Mouse (Mus musculus) CH12.LX (cell line): ENCODE measurements around the gene Taf11. TPM values are rescaled to one million over a fixed set of nuclear protein-coding genes. Genes with fewer than 3 reads are reported as not detected.

ENCODE experiments used
- DNase-seq: peaks from one replicate; pipeline ENCODE4 v3.0.0-alpha.2; 2013; ENCODE audit errors: extremely low read depth
- H3K27ac ChIP-seq: 2 replicates; pipeline ENCODE4 v1.5.1; 2012; ENCODE audit warnings: low read depth, mild to moderate bottlenecking, control low read depth, moderate library complexity; ENCODE audit not compliant: insufficient read depth
- H3K27me3 ChIP-seq: replicated peaks from 2 replicates; pipeline ENCODE3; 2012; ENCODE audit warnings: inconsistent platforms
- H3K36me3 ChIP-seq, 2 experiments: replicated peaks in 1 of 2; 2 replicates each; pipeline versions ENCODE3 to v1.6.1; 2012; ENCODE audit warnings: inconsistent platforms in 1 of 2, low read length in 1 of 2, mild to moderate bottlenecking in 1 of 2, mixed read lengths in 1 of 2, moderate library complexity in 1 of 2; ENCODE audit not compliant: control insufficient read depth in 1 of 2, insufficient read depth in 1 of 2
- H3K4me1 ChIP-seq, 2 experiments: 2 replicates each; pipeline ENCODE4 v1.6.1; 2012; ENCODE audit warnings: inconsistent platforms in 1 of 2, moderate library complexity in 1 of 2; ENCODE audit not compliant: insufficient read depth in 2 of 2, control insufficient read depth in 1 of 2
- H3K4me2 ChIP-seq: 2 replicates; pipeline ENCODE4 v1.6.1; 2012; ENCODE audit warnings: low read depth, mild to moderate bottlenecking, control low read depth; ENCODE audit not compliant: poor library complexity, insufficient read depth, severe bottlenecking
- H3K4me3 ChIP-seq, 3 experiments: fragments of 150-350 bp in 1 of 3; sonication (generic) in 1 of 3; replicated peaks in 1 of 3; 2 replicates each; pipeline versions ENCODE3 to v1.5.1; 2011 to 2012; ENCODE audit warnings: low read depth in 2 of 3, low read length in 2 of 3, mild to moderate bottlenecking in 2 of 3, moderate library complexity in 2 of 3, control low read depth in 1 of 3, improper control_type of control experiment in 1 of 3, inconsistent platforms in 1 of 3, mixed read lengths in 1 of 3; ENCODE audit not compliant: poor library complexity in 1 of 3
- H3K79me2 ChIP-seq: replicated peaks from 2 replicates; pipeline ENCODE4 v1.6.1; 2012; ENCODE audit warnings: mild to moderate bottlenecking, moderate library complexity; ENCODE audit not compliant: control insufficient read depth, poor library complexity, insufficient read depth, severe bottlenecking; ENCODE audit errors: extremely low read depth
- H3K9ac ChIP-seq: 2 replicates; pipeline ENCODE4 v1.6.1; 2012; ENCODE audit warnings: low read depth, mild to moderate bottlenecking, control low read depth, moderate library complexity; ENCODE audit not compliant: insufficient read depth
- H3K9me3 ChIP-seq: replicated peaks from 2 replicates; pipeline ENCODE3; 2012; ENCODE audit warnings: low read length, inconsistent platforms, mixed read lengths
- BHLHE40 ChIP-seq: IDR thresholded peaks from 2 replicates; pipeline ENCODE4 v1.6.1; 2011; ENCODE audit warnings: mild to moderate bottlenecking, low read depth, low read length, improper control_type of control experiment
- CHD1 ChIP-seq: IDR thresholded peaks from 2 replicates; pipeline ENCODE4 v1.6.1; 2012; ENCODE audit warnings: low read depth, low read length, improper control_type of control experiment, inconsistent platforms
- CHD2 ChIP-seq: IDR thresholded peaks from 2 replicates; pipeline ENCODE4 v1.6.1; 2011; ENCODE audit warnings: low read length, improper control_type of control experiment
- CTCF ChIP-seq, 2 experiments: IDR thresholded peaks in 1 of 2; conservative IDR thresholded peaks in 1 of 2; 2 replicates each; pipeline ENCODE4 v1.5.1; 2011 to 2012; ENCODE audit warnings: low read depth in 2 of 2, low read length in 2 of 2, improper control_type of control experiment in 1 of 2, inconsistent platforms in 1 of 2, mild to moderate bottlenecking in 1 of 2, moderate library complexity in 1 of 2
- E2F4 ChIP-seq: IDR thresholded peaks from 2 replicates; pipeline ENCODE4 v1.6.1; 2011; ENCODE audit warnings: low read depth, low read length, improper control_type of control experiment; ENCODE audit not compliant: insufficient replicate concordance
- ELF1 ChIP-seq: IDR thresholded peaks from 2 replicates; pipeline ENCODE4 v1.6.1; 2014; ENCODE audit warnings: low read depth, mild to moderate bottlenecking, inconsistent platforms, low read length, improper control_type of control experiment
- EP300 ChIP-seq: IDR thresholded peaks from 2 replicates; pipeline ENCODE4 v1.6.1; 2011; ENCODE audit warnings: low read length, improper control_type of control experiment
- ETS1 ChIP-seq: conservative IDR thresholded peaks from 2 replicates; pipeline ENCODE4 v1.6.1; 2012; ENCODE audit warnings: low read depth, mild to moderate bottlenecking, inconsistent platforms, low read length, improper control_type of control experiment, moderate library complexity
- GABPA ChIP-seq: IDR thresholded peaks from 2 replicates; pipeline ENCODE4 v1.6.1; 2012; ENCODE audit warnings: low read depth, low read length, improper control_type of control experiment, inconsistent platforms; ENCODE audit not compliant: insufficient replicate concordance
- HCFC1 ChIP-seq: IDR thresholded peaks from 2 replicates; pipeline ENCODE4 v1.6.1; 2012; ENCODE audit warnings: low read depth, mild to moderate bottlenecking, inconsistent platforms, low read length, improper control_type of control experiment
- IRF4 ChIP-seq: IDR thresholded peaks from 2 replicates; pipeline ENCODE4 v1.6.1; 2014; ENCODE audit warnings: low read depth, mild to moderate bottlenecking, inconsistent platforms, low read length, improper control_type of control experiment
- JUN ChIP-seq: IDR thresholded peaks from 2 replicates; pipeline ENCODE4 v1.6.1; 2011; ENCODE audit warnings: low read depth, mild to moderate bottlenecking, low read length, improper control_type of control experiment, moderate library complexity; ENCODE audit not compliant: insufficient read depth
- MAZ ChIP-seq: IDR thresholded peaks from 2 replicates; pipeline ENCODE4 v1.6.1; 2012; ENCODE audit warnings: low read depth, mild to moderate bottlenecking, inconsistent platforms, low read length, improper control_type of control experiment, moderate library complexity
- MEF2A ChIP-seq: IDR thresholded peaks from 2 replicates; pipeline ENCODE4 v1.6.1; 2014; ENCODE audit warnings: low read depth, mild to moderate bottlenecking, inconsistent platforms, low read length, improper control_type of control experiment, borderline replicate concordance
- MXI1 ChIP-seq: IDR thresholded peaks from 2 replicates; pipeline ENCODE4 v1.6.1; 2011; ENCODE audit warnings: mild to moderate bottlenecking, low read depth, low read length, improper control_type of control experiment
- MYC ChIP-seq: IDR thresholded peaks from 2 replicates; pipeline ENCODE4 v1.6.1; 2011; ENCODE audit warnings: low read depth, mild to moderate bottlenecking, improper control_type of control experiment, low read length
- NELFE ChIP-seq: IDR thresholded peaks from 2 replicates; pipeline ENCODE4 v1.6.1; 2011; ENCODE audit warnings: low read depth, low read length, improper control_type of control experiment
- NRF1 ChIP-seq: IDR thresholded peaks from 2 replicates; pipeline ENCODE4 v1.6.1; 2014; ENCODE audit warnings: low read depth, mild to moderate bottlenecking, inconsistent platforms, low read length, improper control_type of control experiment, moderate library complexity
- PAX5 ChIP-seq: IDR thresholded peaks from 2 replicates; pipeline ENCODE4 v1.6.1; 2012; ENCODE audit warnings: low read length, inconsistent platforms, mixed read lengths
- POLR2AphosphoS2 ChIP-seq: IDR thresholded peaks from 2 replicates; pipeline ENCODE4 v1.6.1; 2011; ENCODE audit warnings: low read depth, low read length, improper control_type of control experiment
- RCOR1 ChIP-seq: conservative IDR thresholded peaks from 2 replicates; pipeline ENCODE4 v1.6.1; 2012; ENCODE audit warnings: low read depth, mild to moderate bottlenecking, inconsistent platforms, low read length, improper control_type of control experiment
- SIN3A ChIP-seq: IDR thresholded peaks from 2 replicates; pipeline ENCODE4 v1.6.1; 2012; ENCODE audit warnings: low read length, improper control_type of control experiment, inconsistent platforms
- SMC3 ChIP-seq: IDR thresholded peaks from 2 replicates; pipeline ENCODE4 v1.6.1; 2011; ENCODE audit warnings: low read depth, low read length, improper control_type of control experiment
- TBP ChIP-seq: conservative IDR thresholded peaks from 2 replicates; pipeline ENCODE4 v1.6.1; 2011; ENCODE audit warnings: low read depth, low read length, improper control_type of control experiment
- TCF12 ChIP-seq: IDR thresholded peaks from 2 replicates; pipeline ENCODE4 v1.6.1; 2014; ENCODE audit warnings: low read depth, mild to moderate bottlenecking, inconsistent platforms, low read length, improper control_type of control experiment
- UBTF ChIP-seq: IDR thresholded peaks from 2 replicates; pipeline ENCODE4 v1.6.1; 2012; ENCODE audit warnings: low read depth, mild to moderate bottlenecking, inconsistent platforms, low read length, improper control_type of control experiment, moderate library complexity
- USF1 ChIP-seq: IDR thresholded peaks from 2 replicates; pipeline ENCODE4 v1.6.1; 2014; ENCODE audit warnings: low read depth, mild to moderate bottlenecking, inconsistent platforms, low read length, improper control_type of control experiment
- USF2 ChIP-seq: conservative IDR thresholded peaks from 2 replicates; pipeline ENCODE4 v1.6.1; 2011; ENCODE audit warnings: low read depth, low read length, improper control_type of control experiment
- ZMIZ1 ChIP-seq: IDR thresholded peaks from 2 replicates; pipeline ENCODE4 v1.6.1; 2012; ENCODE audit warnings: low read depth, mild to moderate bottlenecking, inconsistent platforms, low read length, improper control_type of control experiment
- ZNF384 ChIP-seq: IDR thresholded peaks from 2 replicates; pipeline ENCODE4 v1.6.1; 2012; ENCODE audit warnings: low read depth, low read length, improper control_type of control experiment, inconsistent platforms
- dilution Hi-C: fragments of 300-500 bp; cut with MboI; formaldehyde crosslinking; loops from 2 replicates; pipeline ENCODE4 v1.14.3; 2020; ENCODE audit warnings: low sequenced_read_pairs; ENCODE audit not compliant: extremely low pct_unique_long_range_greater_than_20kb, extremely low pct_ligation_motif_present
- in situ Hi-C: fragments of 300-500 bp; cut with MboI; formaldehyde crosslinking; loops from 3 replicates; pipeline ENCODE4 v1.14.3; 2019; ENCODE audit warnings: low sequenced_read_pairs, low pct_ligation_motif_present, low pct_unique_long_range_greater_than_20kb, mixed read lengths
- polyA plus RNA-seq: library from polyadenylated mRNA; unstranded; fragments of >175 nt; gene quantifications from 2 replicates; pipeline ENCODE4 v1.2.1, GENCODE M21; 2012; ENCODE audit warnings: low read depth; ENCODE audit not compliant: insufficient read length
- total RNA-seq, 2 experiments: library from RNA; depleted of rRNA; stranded (reverse); fragments of 300-350 nt in 1 of 2; fragments of >200 nt in 1 of 2; gene quantifications; 2 replicates each; pipeline ENCODE4 v1.2.3; 2012 to 2014

Gene Taf11
- total and polyA plus RNA-seq, 3 experiments: 36.9 to 70.9 (median 41.1) TPM

- no peaks in the 10 kb centered on the region for H3K9me3 ChIP-seq
- no peak overlapping the region for H3K4me2 ChIP-seq
- H3K4me1 ChIP-seq: no peaks in the 10 kb centered on the region
- in situ Hi-C loops: no loop called here
- H3K27ac ChIP-seq: no peak overlapping the region
- dilution Hi-C loops: no loop called here
- peaks cover 52 to 92% of the 10 kb centered on the region in 2 experiments for H3K36me3 ChIP-seq
- no peak overlapping the region for H3K4me3 ChIP-seq
- no peak overlapping the region for H3K9ac ChIP-seq
- no peaks in the 10 kb centered on the region for H3K79me2 ChIP-seq
- TF ChIP-seq IRF4 (no peak), MAZ (no peak), EP300 (no peak), ETS1 (no peak), NELFE (no peak), SIN3A (no peak), POLR2AphosphoS2 (no peak), CTCF (conservative IDR thresholded peaks at IDR 0.05 in 1 of 2, IDR thresholded peaks at IDR 0.05 in 1 of 2; ENCODE audit: low read depth in 2 of 2, low read length in 2 of 2) (no peak), CHD2 (no peak), USF2 (no peak), NRF1 (no peak), JUN (no peak), ELF1 (no peak), GABPA (no peak), MXI1 (no peak), RCOR1 (no peak), UBTF (no peak), USF1 (no peak), BHLHE40 (no peak), E2F4 (no peak)
- H3K27me3 ChIP-seq: no peaks in the 10 kb centered on the region
- DNase-seq: no peak
Measured at GRCm38 (mm10) chr17:27883994-27884393, 25.6 kb downstream of the Taf11 start.

GRCm38 (mm10) chr17:27883129-27883528, 26.5 kb downstream of the Taf11 start:
- Histone ChIP-seq H3K36me3 (peaks cover 52 to 92% of the 10 kb centered on the region in 2 experiments), H3K4me3 (no peak overlapping the region), H3K27me3 (no peaks in the 10 kb centered on the region), H3K79me2 (no peaks in the 10 kb centered on the region), H3K9ac (no peak overlapping the region), H3K27ac (no peak overlapping the region), H3K4me2 (no peak overlapping the region), H3K9me3 (no peaks in the 10 kb centered on the region), H3K4me1 (no peaks in the 10 kb centered on the region)
- dilution Hi-C loops (no loop called here), in situ Hi-C loops (no loop called here)
- no peak for DNase-seq
- TF ChIP-seq TCF12: no peak
- TF ChIP-seq RCOR1: no peak
- no peak for TF ChIP-seq PAX5
- TF ChIP-seq HCFC1: no peak
- no peak for TF ChIP-seq SMC3
- TF ChIP-seq ZNF384: no peak
- no peak for TF ChIP-seq CHD1
- no peak for TF ChIP-seq POLR2AphosphoS2
- no peak for TF ChIP-seq ELF1
- TF ChIP-seq TBP: no peak
- no peak for TF ChIP-seq USF1
- TF ChIP-seq JUN: no peak
- TF ChIP-seq MEF2A: no peak
- no peak for TF ChIP-seq GABPA
- TF ChIP-seq MYC: no peak
- TF ChIP-seq ZMIZ1: no peak
- no peak for TF ChIP-seq CHD2
- no peak for TF ChIP-seq MXI1
- no peak for TF ChIP-seq E2F4
- TF ChIP-seq, all 38 proteins: peak for 0
